Mouse (Mus musculus) lung, embryonic 15.5 days (tissue): Measurements from ENCODE around the gene Cerk. TPM values are rescaled to one million over a fixed set of nuclear protein-coding genes. Genes with fewer than 3 reads are reported as not detected.
"Not testable (repeated sequence)": the region's sequence is repeated elsewhere in the genome, so short reads cannot be mapped to it uniquely, and the experiment has no call there.

Experiments
- ATAC-seq: fragments of 200-750 bp; cut with Nextera tagmentation; 2 replicates; pipeline ENCODE4 v1.8.0; 2017; ENCODE audit warnings: moderate number of reproducible peaks, borderline replicate concordance; ENCODE audit not compliant: low FRiP score, low TSS enrichment; ENCODE audit errors: extremely low read depth
- H3K27ac ChIP-seq: fragments of 300-500 bp; sonication (generic); 2 replicates; pipeline ENCODE4 v1.5.1; 2015; ENCODE audit warnings: moderate library complexity, mild to moderate bottlenecking, inconsistent platforms
- H3K27me3 ChIP-seq: fragments of 300-500 bp; sonication (generic); 2 replicates; pipeline ENCODE4 v1.6.1; 2015; ENCODE audit warnings: inconsistent platforms
- H3K36me3 ChIP-seq: fragments of 300-500 bp; sonication (generic); 2 replicates; pipeline ENCODE4 v1.6.1; 2015; ENCODE audit warnings: inconsistent platforms
- H3K4me1 ChIP-seq: fragments of 300-500 bp; sonication (generic); 2 replicates; pipeline ENCODE4 v1.6.1; 2015; ENCODE audit warnings: inconsistent platforms
- H3K4me2 ChIP-seq: fragments of 300-500 bp; sonication (generic); 2 replicates; pipeline ENCODE4 v1.6.1; 2015; ENCODE audit warnings: inconsistent platforms, mild to moderate bottlenecking, moderate library complexity
- H3K4me3 ChIP-seq: fragments of 300-500 bp; sonication (generic); 2 replicates; pipeline ENCODE4 v1.5.1; 2015; ENCODE audit warnings: mild to moderate bottlenecking, inconsistent platforms
- H3K9ac ChIP-seq: fragments of 300-500 bp; sonication (generic); 2 replicates; pipeline ENCODE4 v1.6.1; 2015; ENCODE audit warnings: inconsistent platforms
- H3K9me3 ChIP-seq: fragments of 300-500 bp; sonication (generic); 2 replicates; pipeline ENCODE4 v1.6.1; 2016; ENCODE audit warnings: inconsistent platforms
- WGBS: fragments of 180-500 bp; shearing (Covaris S2); methylation state at CpG from one replicate; pipeline ENCODE4 v1.1.7; 2015; 5-methylcytosine and 5-hydroxymethylcytosine counted together
- polyA plus RNA-seq: library from polyadenylated mRNA; unstranded; fragments of >200 nt; fragmentation: Nextera tagmentation; extraction: Ambion mirVana; gene quantifications from 2 replicates; pipeline ENCODE4 v1.2.1, GENCODE M21; 2015

Gene Cerk
- polyA plus RNA-seq, 1 experiment from 2014 or later, result 27.8 TPM

DNA sequence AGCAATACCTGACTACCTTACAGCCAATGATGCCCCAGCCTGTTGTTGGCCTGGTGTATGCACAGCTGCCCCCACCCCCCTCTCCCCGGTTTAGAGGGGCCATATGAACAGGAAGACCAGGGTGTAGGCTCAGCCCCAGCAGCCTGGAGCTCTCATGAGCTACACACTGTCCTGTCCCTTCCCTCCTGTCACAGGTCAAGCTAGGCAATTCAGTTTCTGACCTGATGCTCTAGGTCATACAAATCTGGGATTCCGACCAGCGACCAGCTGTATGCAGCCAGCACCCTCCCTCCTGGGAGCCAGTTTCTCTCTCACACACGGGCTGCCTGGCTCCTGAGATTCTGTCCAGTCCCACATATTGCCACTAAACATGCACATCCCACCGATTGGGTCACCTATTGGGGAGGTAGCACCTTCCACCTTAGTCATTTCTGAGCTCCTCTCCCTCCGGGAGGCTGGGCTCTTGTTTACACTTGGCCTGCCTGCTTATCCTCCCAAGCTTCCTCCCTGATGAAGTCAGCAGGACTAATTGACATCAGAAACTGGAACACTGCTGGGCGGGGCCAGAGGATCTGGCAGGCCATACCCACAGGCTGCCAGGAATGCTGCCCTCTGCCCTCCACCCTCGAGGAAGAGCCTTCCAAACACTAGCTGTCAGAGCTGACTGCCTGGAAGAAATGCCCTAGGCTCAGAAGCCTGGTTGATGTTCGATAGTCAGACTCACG is 3.0 kb upstream of the Cerk start:
- Histone ChIP-seq H3K9ac (peak overlapping the region; percentile 8; the same call in 1 of the 2 replicates), H3K36me3 (no peaks in the 10 kb centered on the region), H3K4me3 (no peak overlapping the region), H3K4me1 (peaks cover 48% of the 10 kb centered on the region), H3K4me2 (peak overlapping the region; percentile 29), H3K27ac (peak overlapping the region; percentile 62), H3K9me3 (no peaks in the 10 kb centered on the region), H3K27me3 (no peaks in the 10 kb centered on the region)
- ATAC-seq, result peak; percentile 50; the same call in 1 of the 2 replicates
- 22% methylated on average over 10 of the region's 10 CpGs for WGBS

DNA sequence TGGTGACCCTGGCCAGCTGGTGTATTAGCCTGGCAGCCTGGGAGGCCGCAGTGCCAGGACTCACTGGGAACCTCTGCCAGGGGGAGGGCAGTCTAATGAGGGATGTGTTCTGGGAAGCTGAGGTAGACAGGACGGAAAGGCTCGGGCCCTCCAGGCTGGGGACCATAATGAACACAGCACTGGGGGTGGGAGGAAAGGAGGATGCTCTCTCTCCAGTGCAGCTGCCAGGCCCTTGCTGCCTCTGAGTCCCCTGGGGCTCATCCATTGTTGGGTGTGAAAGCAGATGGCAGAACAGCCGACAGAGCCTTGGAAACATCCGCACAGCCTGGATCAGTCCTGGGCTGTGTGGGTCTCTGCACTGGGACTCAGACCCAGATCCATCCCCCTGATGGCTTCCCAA is 2.2 kb upstream of the Cerk start:
- Histone ChIP-seq H3K27ac (peak overlapping the region; percentile 62), H3K4me2 (no peak overlapping the region), H3K4me1 (peaks cover 54% of the 10 kb centered on the region), H3K36me3 (no peaks in the 10 kb centered on the region), H3K4me3 (no peak overlapping the region), H3K27me3 (no peaks in the 10 kb centered on the region), H3K9me3 (no peaks in the 10 kb centered on the region), H3K9ac (peak overlapping the region; percentile 8; the same call in 1 of the 2 replicates)
- ATAC-seq, result no peak
- WGBS, result 60% methylated on average over 5 of the region's 5 CpGs

- Histone ChIP-seq H3K4me3 (no peak overlapping the region), H3K9ac (no peak overlapping the region), H3K9me3 (no peaks in the 10 kb centered on the region), H3K4me1 (peaks cover 64% of the 10 kb centered on the region), H3K4me2 (no peak overlapping the region), H3K27ac (no peak overlapping the region), H3K27me3 (no peaks in the 10 kb centered on the region), H3K36me3 (no peaks in the 10 kb centered on the region)
- 59% methylated on average over 3 of the region's 3 CpGs for WGBS
- ATAC-seq, result no peak
Measured at GRCm38 (mm10) chr15:86186686-86187085, 745 bp upstream of the Cerk start.

DNA sequence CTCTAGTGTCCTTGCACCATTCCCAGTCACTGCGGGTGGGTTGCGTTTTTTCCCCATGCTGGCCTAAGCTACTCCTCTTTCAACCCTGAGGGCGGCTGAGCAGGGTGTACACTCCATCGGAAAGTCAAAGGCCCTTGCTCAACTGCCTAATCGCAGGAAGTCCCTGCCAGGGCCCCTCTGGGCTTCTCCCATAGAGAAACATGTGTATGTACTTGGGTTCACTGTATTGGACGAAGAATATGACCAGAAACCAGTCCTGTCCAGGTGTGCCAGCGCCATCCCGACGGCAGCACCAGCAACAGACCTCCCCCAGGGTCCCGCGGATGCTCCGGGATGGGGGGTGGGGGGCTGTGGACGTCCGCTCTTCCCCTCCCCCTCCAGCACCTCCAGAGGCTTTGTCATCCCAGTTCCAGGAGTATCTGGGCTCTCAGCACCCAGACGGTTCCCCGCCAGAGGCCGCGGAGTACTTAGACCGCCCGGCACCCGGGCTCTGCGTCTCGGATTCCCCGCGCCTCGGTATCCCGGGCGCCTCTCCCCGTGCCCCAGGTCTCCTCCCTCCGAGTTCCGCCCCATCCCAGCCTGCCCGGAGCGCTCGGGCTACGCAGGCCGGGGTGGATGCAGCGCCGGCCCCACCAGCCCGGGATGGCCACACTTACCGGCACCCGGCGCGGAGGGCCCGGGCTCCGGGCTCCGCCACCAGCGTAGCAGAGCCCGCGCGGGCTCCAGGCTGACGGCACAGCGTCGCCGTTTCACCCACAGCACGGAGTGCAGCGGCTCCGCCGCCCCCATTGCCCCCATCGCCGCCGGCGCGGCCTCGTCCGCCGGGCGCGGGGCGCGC is 871 bp downstream of the Cerk start:
- H3K4me3 ChIP-seq, result peak overlapping the region; percentile 69
- H3K27ac ChIP-seq, result peak overlapping the region; percentile 80
- peak overlapping the region; percentile 81 for H3K9ac ChIP-seq
- H3K36me3 ChIP-seq, result no peaks in the 10 kb centered on the region
- no peaks in the 10 kb centered on the region for H3K27me3 ChIP-seq
- WGBS, result under 1% methylated on average over 70 of the region's 70 CpGs
- H3K4me2 ChIP-seq, result peak overlapping the region; percentile 88
- peak; percentile 43 for ATAC-seq
- peaks cover 71% of the 10 kb centered on the region for H3K4me1 ChIP-seq
- no peaks in the 10 kb centered on the region for H3K9me3 ChIP-seq

- peak overlapping the region; percentile 80 for H3K27ac ChIP-seq
- peaks cover 64% of the 10 kb centered on the region for H3K4me1 ChIP-seq
Measured at GRCm38 (mm10) chr15:86184071-86184470, 1.9 kb downstream of the Cerk start.

DNA sequence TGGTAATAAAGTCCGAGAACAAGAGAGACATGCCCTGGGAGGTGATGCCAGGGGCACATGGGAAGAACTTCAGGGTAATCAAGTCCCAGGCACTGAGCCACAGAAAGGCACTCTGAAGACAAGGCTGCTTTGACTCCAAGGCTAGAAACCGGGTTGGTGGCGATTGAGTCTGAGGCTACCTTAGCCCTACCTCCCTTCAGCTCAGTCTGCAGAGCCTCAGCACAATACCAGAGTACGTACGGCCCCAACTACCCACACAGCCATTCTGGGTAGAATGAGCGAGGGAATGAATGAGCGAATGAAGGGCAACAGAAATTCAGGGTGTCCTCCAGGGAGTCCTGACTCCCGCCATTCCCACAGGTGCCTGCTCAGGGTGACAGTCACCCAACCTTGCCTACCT is 2.5 kb downstream of the Cerk start:
- no peaks in the 10 kb centered on the region for H3K9me3 ChIP-seq
- ATAC-seq, result no peak
- 92% methylated on average over 8 of the region's 8 CpGs for WGBS
- H3K4me3 ChIP-seq, result no peak overlapping the region
- H3K27me3 ChIP-seq, result no peaks in the 10 kb centered on the region
- peak overlapping the region; percentile 32 for H3K4me2 ChIP-seq
- H3K36me3 ChIP-seq, result no peaks in the 10 kb centered on the region
- no peak overlapping the region for H3K27ac ChIP-seq
- H3K9ac ChIP-seq, result no peak overlapping the region
- H3K4me1 ChIP-seq, result peaks cover 62% of the 10 kb centered on the region

More at GRCm38 (mm10) chr15:86184071-86184470, 1.9 kb downstream of the Cerk start:
- Histone ChIP-seq H3K4me2 (peak overlapping the region; percentile 88), H3K4me3 (peak overlapping the region; percentile 69), H3K36me3 (no peaks in the 10 kb centered on the region), H3K27me3 (no peaks in the 10 kb centered on the region), H3K9me3 (no peaks in the 10 kb centered on the region), H3K9ac (peak overlapping the region; percentile 81; the same call in 1 of the 2 replicates)
- ATAC-seq, result no peak
- WGBS, result 56% methylated on average over 5 of the region's 5 CpGs

DNA sequence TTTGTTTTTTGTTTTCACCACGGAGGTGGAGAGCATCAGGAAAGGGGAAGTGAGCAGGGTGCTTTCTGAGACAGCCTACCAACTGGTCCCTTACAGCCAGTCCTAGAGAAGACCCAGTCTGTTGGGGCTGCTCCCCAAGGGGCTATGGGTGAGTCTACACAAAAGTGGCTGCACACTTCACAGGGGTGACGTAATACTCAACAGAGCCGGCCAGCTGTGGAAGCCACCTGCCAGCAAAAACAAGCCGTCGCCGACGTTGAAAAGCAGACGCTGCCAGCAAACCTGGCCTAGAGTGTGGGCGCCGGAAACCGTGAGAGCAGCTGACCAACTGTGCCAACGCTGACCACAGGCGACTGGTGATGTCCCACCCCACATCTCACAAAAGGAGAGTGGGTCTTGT is 3.3 kb downstream of the Cerk start:
- Histone ChIP-seq H3K36me3 (no peaks in the 10 kb centered on the region), H3K9me3 (no peaks in the 10 kb centered on the region), H3K4me3 (no peak overlapping the region), H3K27ac (peak overlapping the region; percentile 70), H3K4me1 (peaks cover 61% of the 10 kb centered on the region), H3K4me2 (peak overlapping the region; percentile 25), H3K27me3 (no peaks in the 10 kb centered on the region), H3K9ac (peak overlapping the region; percentile 11; the same call in 1 of the 2 replicates)
- WGBS, result 40% methylated on average over 13 of the region's 13 CpGs
- ATAC-seq, result no peak

GRCm38 (mm10) chr15:86181941-86182439 is 4.0 kb downstream of the Cerk start:
- Histone ChIP-seq H3K4me3 (no peak overlapping the region), H3K4me2 (peak overlapping the region; percentile 25), H3K9me3 (no peaks in the 10 kb centered on the region), H3K36me3 (no peaks in the 10 kb centered on the region), H3K9ac (no peak overlapping the region), H3K27me3 (no peaks in the 10 kb centered on the region), H3K27ac (peak overlapping the region; percentile 70), H3K4me1 (peaks cover 64% of the 10 kb centered on the region)
- ATAC-seq, result no peak
- 12% methylated on average over 11 of the region's 11 CpGs for WGBS

DNA sequence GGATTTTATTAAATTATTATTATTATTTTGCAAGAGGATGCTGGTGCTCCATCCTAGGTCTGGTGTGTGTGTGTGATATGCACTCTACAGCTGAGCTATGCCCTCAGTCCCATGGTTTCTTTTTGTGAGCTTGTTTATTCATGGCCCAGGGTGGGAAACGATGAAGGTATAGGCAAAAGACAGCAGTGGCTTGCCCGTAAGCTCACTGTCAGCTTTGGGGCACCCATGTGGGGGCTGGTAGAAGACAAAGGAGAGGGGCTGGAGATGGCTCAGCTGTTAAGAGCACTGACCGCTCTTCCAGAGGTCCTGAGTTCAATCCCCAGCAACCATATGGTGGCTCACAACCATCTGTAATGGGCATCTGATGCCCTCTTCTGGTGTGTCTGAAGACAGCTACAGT is 4.6 kb downstream of the Cerk start:
- H3K4me3 ChIP-seq, H3K4me2 ChIP-seq, ATAC-seq, H3K36me3 ChIP-seq, H3K9me3 ChIP-seq, H3K9ac ChIP-seq, H3K27me3 ChIP-seq: not testable (repeated sequence)
- H3K27ac ChIP-seq, result peak overlapping the region; percentile 70; the same call in 1 of the 2 replicates
- 87% methylated on average over 3 of the region's 3 CpGs for WGBS
- H3K4me1 ChIP-seq, result peaks cover 65% of the 10 kb centered on the region

- Histone ChIP-seq H3K9me3 (no peaks in the 10 kb centered on the region), H3K4me1 (peaks cover 67% of the 10 kb centered on the region), H3K27me3 (no peaks in the 10 kb centered on the region), H3K9ac (no peak overlapping the region), H3K36me3 (no peaks in the 10 kb centered on the region), H3K4me3 (no peak overlapping the region), H3K27ac (no peak overlapping the region), H3K4me2 (no peak overlapping the region)
- WGBS, result 69% methylated on average over 4 of the region's 4 CpGs
- ATAC-seq, result no peak
Measured at GRCm38 (mm10) chr15:86180427-86180826, 5.5 kb downstream of the Cerk start.

- no peak overlapping the region for H3K9ac ChIP-seq
- ATAC-seq, result no peak
- no peak overlapping the region for H3K4me2 ChIP-seq
- peak overlapping the region; percentile 70; the same call in 1 of the 2 replicates for H3K27ac ChIP-seq
- H3K9me3 ChIP-seq, result no peaks in the 10 kb centered on the region
- H3K27me3 ChIP-seq, result no peaks in the 10 kb centered on the region
- WGBS, result 87% methylated on average over 6 of the region's 6 CpGs
- H3K4me1 ChIP-seq, result peaks cover 76% of the 10 kb centered on the region
- no peak overlapping the region for H3K4me3 ChIP-seq
- no peaks in the 10 kb centered on the region for H3K36me3 ChIP-seq
Measured at GRCm38 (mm10) chr15:86178594-86178993, 7.3 kb downstream of the Cerk start.
